Mouse (Mus musculus): ENCODE measurements around the gene Prcd.

The Prcd gene

GRCm38 (mm10) chr11:116682501-116683144 is 29.3 kb downstream of the Prcd start:
- peak; percentile 48 to 87 for DNase-seq (ENCODE audit: inconsistent age in 2 of 2, low spot score in 1 of 2)

DNA sequence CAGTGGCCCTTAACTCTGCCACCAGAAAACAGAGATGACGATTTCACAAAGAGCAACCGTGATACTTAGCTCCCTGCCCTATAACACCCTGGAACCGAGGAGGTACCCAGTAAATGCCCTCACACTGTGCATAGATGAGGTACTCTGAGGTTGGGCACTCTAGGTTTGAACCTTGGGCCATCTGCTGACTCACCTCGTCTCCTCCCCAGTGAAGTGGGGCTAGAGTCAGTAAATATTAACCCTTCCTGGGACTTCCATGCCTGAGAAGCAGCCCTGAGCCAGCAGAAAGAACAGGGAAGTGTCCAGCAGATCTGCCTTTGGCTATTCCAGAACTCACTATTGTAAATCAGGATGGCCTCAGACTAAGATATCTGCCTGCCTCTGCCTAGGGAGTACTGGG is 30.4 kb downstream of the Prcd start:
- peak; percentile 10 to 48 for DNase-seq (ENCODE audit: inconsistent age in 2 of 2, low spot score in 1 of 2)

- no peak for DNase-seq (ENCODE audit: inconsistent age in 2 of 2, low spot score in 1 of 2)
Measured at GRCm38 (mm10) chr11:116685729-116686128, 32.4 kb downstream of the Prcd start.

DNA sequence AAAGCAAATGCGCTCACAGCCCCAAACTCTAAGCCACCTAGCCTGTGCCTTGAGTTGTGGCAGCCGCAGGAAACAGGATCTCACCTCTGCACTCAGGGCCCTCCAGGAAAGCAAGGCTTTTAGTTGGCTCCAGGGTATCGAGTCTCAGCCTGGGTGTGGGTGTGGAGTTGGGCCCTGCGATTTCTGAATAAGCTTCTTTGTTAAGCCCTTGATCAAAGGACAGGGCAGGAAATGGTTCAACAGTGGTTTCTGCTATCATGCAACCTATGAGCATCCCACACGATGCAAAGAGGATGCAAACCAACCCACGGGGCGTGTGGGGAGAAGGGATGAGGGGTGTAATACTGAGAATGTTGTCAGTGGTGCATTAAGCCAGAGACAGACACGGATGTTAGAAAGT is 34.6 kb downstream of the Prcd start:
- no peak for DNase-seq (ENCODE audit: inconsistent age in 2 of 2, low spot score in 1 of 2)

GRCm38 (mm10) chr11:116689622-116690021 is 36.3 kb downstream of the Prcd start:
- no peak for DNase-seq (ENCODE audit: inconsistent age in 2 of 2, low spot score in 1 of 2)

GRCm38 (mm10) chr11:116690701-116691575 is 37.6 kb downstream of the Prcd start:
- no peak for DNase-seq (ENCODE audit: inconsistent age in 2 of 2, low spot score in 1 of 2)

- DNase-seq (ENCODE audit: inconsistent age in 2 of 2, low spot score in 1 of 2) = no peak
Measured at GRCm38 (mm10) chr11:116693899-116694249, 40.5 kb downstream of the Prcd start.

GRCm38 (mm10) chr11:116694250-116695193 is 41.2 kb downstream of the Prcd start:
- peak; percentile 75 to 78 for DNase-seq (ENCODE audit: inconsistent age in 2 of 2, low spot score in 1 of 2)

DNA sequence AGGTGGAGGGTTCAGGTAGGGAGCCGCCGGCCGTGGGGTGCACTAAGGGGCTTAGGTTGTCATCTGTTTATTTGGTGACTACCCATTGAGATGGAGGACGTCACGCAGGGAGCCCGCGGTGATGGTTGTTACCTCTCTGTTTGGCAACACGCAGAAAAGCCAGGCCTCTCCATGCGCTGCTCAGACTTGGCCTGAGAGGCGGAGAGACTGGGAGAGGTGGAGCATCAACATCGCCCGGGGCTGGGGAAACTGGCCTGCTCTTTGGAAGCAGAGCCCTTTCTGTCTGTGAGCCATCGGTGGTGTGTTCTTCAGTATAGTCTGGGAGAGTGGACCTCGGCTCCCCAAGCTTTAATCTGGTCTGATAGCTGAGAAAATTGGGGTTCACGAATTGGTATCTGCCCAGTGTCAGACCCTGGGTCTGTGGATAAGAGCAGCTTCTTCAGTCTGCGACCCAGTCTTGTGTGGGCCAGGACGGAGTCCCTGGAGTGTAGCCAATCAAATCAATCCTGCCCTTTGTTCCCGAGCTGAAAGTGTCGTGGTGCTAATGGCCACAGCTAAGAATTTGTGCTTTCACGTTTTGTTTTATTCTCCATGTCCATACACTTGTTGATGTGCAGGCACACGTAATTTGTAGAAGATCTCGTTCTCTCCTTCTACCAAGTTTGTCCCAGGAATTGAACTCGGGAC is 42.0 kb downstream of the Prcd start:
- DNase-seq (ENCODE audit: inconsistent age in 2 of 2, low spot score in 1 of 2) = peak; percentile 45 to 61

DNA sequence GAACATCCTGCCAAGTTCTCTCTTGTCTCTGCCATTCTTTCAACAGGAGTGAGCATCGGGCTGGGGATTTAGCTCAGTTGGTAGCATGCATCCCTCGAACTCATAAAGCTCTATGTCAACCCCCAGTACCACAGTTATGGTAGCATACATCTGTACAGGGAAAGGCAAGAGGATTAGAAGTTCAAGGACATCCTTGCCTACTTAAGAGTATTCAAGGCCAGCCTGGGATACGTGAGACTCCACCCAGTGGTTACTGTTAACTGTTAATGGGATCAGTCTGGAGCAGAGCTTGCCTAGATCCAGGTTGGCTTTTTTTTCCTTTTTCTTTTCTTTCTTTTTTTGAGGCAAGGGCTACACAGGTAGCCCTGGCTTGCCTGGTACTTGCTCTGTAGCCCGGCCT is 43.1 kb downstream of the Prcd start:
- DNase-seq (ENCODE audit: inconsistent age in 2 of 2, low spot score in 1 of 2) = peak in 1 of 2 experiments; percentile 19

DNA sequence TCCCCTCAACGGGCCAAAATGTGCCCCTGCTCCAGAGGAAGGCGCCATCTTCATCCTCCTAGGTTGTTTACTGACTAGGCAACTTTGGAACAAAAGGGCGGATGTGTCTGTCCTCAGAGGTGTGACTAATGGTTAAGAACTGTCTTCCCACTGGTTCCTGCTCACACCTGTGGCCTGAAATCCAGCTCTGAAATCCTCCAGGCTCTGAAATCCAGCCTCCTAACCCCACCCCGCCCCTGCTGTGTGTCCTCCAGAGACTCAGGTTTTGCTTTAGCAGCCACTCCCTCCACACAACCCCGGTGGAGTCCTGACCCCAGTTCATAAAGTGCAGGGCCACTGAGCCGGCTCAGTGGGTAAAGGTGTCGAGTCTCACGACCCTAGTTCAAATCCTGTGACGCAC is 44.2 kb downstream of the Prcd start:
- peak in 1 of 2 experiments; percentile 13 for DNase-seq (ENCODE audit: inconsistent age in 2 of 2, low spot score in 1 of 2)

DNA sequence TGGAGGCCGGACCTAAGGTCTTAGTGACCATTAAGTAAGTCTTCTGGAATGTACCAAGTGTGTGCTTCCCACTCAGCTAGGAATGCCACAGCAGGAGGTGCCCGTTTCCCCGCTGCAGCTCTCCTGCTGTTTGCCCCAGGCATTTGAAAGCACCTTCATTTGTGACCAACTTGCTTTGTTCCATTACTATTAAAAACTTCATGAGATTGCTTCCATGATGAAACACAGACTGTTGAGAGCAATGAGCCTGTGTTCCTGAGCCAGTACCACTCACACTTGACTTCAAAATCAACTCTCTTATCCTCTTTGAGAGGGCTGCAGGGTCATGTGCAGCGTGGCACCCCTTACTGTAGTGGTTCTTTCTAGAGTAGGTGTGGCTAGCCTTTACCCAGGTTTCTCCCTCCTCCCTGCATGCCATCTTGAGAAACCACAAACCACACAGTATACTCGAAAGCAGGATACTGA is 48.1 kb downstream of the Prcd start:
- no peak for DNase-seq (ENCODE audit: inconsistent age in 2 of 2, low spot score in 1 of 2)

GRCm38 (mm10) chr11:116704336-116705035 is 51.2 kb downstream of the Prcd start:
- DNase-seq (ENCODE audit: inconsistent age in 2 of 2, low spot score in 1 of 2) = no peak

- no peak for DNase-seq (ENCODE audit: inconsistent age in 2 of 2, low spot score in 1 of 2)
Measured at GRCm38 (mm10) chr11:116705204-116705608, 51.9 kb downstream of the Prcd start.

DNA sequence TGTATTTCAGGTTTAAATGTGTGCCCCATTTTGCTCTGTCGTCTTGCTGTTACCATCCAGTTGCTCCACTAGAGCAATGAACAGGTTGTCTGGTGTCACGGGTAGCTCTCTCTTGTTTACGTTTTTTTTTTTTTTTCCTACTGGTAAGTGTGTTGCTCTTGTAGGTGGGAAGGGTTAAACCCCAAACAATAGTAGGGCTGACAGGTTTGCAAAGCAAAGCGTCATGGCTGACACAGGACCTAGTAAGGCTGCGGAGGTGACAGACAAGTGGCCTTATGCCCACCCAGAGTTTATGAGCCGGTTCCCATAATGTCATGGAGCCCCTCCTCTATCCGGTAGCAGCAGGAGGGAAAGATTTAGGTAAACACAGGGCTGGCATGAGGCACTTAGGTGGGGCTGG is 53.0 kb downstream of the Prcd start:
- no peak for DNase-seq (ENCODE audit: inconsistent age in 2 of 2, low spot score in 1 of 2)

- no peak for DNase-seq (ENCODE audit: inconsistent age in 2 of 2, low spot score in 1 of 2)
Measured at GRCm38 (mm10) chr11:116710171-116710570, 56.8 kb downstream of the Prcd start.

DNA sequence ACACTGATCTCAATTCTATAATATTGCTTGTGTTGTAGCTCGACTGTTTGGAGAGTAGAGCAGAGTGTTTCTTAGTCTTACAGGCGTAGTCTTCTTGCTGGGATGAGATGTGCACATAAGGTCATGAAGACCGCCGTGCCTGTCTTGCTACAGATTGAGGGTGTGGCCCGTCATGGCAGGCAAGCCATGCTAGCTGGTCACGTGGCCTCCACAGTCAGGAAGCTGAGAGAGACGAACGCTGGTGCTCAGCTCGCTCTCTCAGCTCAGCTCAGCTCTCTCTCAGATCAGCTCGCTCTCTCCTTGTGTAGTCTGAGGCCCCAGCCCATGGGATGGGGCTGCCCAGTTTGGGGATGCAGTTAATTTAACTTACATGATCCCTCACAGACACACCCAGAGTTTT is 57.5 kb downstream of the Prcd start:
- no peak for DNase-seq (ENCODE audit: inconsistent age in 2 of 2, low spot score in 1 of 2)

- no peak for DNase-seq (ENCODE audit: inconsistent age in 2 of 2, low spot score in 1 of 2)
Measured at GRCm38 (mm10) chr11:116714052-116714451, 60.7 kb downstream of the Prcd start.

All from adrenal gland, adult (tissue).